Mouse (Mus musculus) heart, postnatal 36 days (tissue): ENCODE data around the gene Slc1a4. TPM values are rescaled to one million over a fixed set of nuclear protein-coding genes. Genes with fewer than 3 reads are reported as not detected.

Experiments used
- DNase-seq, 2 experiments: peaks; one replicate each; pipeline ENCODE4 v3.0.0; 2021 to 2022
- intact Hi-C: fragments of 180-260 bp; cut with DNase I; formaldehyde crosslinking; loops from one replicate; pipeline ENCODE4 v1.15.1; 2025
- total RNA-seq, 2 experiments: library from RNA; stranded (reverse); gene quantifications; 2 replicates each; pipeline ENCODE4 v1.2.3; 2021

Gene Slc1a4
- total RNA-seq, 2 experiments from 2014 or later = 1.2 to 1.5 TPM

GRCm38 (mm10) chr11:20326328-20326995 is 6.1 kb downstream of the Slc1a4 start:
- intact Hi-C loops = no loop called here
- no peak for DNase-seq

GRCm38 (mm10) chr11:20325073-20325694 is 7.3 kb downstream of the Slc1a4 start:
- no peak for DNase-seq
- intact Hi-C loops = no loop called here

- intact Hi-C loops = no loop called here
- no peak for DNase-seq
Observed at GRCm38 (mm10) chr11:20324006-20324405, 8.5 kb downstream of the Slc1a4 start.

GRCm38 (mm10) chr11:20322366-20322765 is 10.1 kb downstream of the Slc1a4 start:
- intact Hi-C loops = no loop called here
- no peak for DNase-seq

- intact Hi-C loops = no loop called here
- no peak for DNase-seq
Observed at GRCm38 (mm10) chr11:20320661-20321060, 11.9 kb downstream of the Slc1a4 start.

- DNase-seq = no peak
- intact Hi-C loops = no loop called here
Observed at GRCm38 (mm10) chr11:20318659-20319454, 13.7 kb downstream of the Slc1a4 start.

- intact Hi-C loops = no loop called here
- DNase-seq = no peak
Observed at GRCm38 (mm10) chr11:20313576-20313975, 18.9 kb downstream of the Slc1a4 start.

- no peak for DNase-seq
- intact Hi-C loops = no loop called here
Observed at GRCm38 (mm10) chr11:20309044-20309443, 23.5 kb downstream of the Slc1a4 start.

- intact Hi-C loops = no loop called here
- no peak for DNase-seq
Observed at GRCm38 (mm10) chr11:20307409-20307808, 25.1 kb downstream of the Slc1a4 start.

GRCm38 (mm10) chr11:20305641-20306040 is 26.9 kb downstream of the Slc1a4 start:
- intact Hi-C loops = no loop called here
- DNase-seq = no peak

GRCm38 (mm10) chr11:20304341-20304740 is 28.2 kb downstream of the Slc1a4 start:
- intact Hi-C loops = no loop called here
- peak; percentile 21 to 45 for DNase-seq

- intact Hi-C loops = no loop called here
- no peak for DNase-seq
Observed at GRCm38 (mm10) chr11:20301332-20301731, 31.2 kb downstream of the Slc1a4 start.

- no peak for DNase-seq
- intact Hi-C loops = no loop called here
Observed at GRCm38 (mm10) chr11:20300850-20301249, 31.7 kb downstream of the Slc1a4 start.

- intact Hi-C loops = no loop called here
- no peak for DNase-seq
Observed at GRCm38 (mm10) chr11:20299900-20300299, 32.6 kb downstream of the Slc1a4 start.

GRCm38 (mm10) chr11:20284463-20284862 is 48.0 kb downstream of the Slc1a4 start:
- intact Hi-C loops = no loop called here
- DNase-seq = no peak

- intact Hi-C loops = no loop called here
Observed at GRCm38 (mm10) chr11:20282601-20283219, 49.8 kb downstream of the Slc1a4 start.

GRCm38 (mm10) chr11:20280982-20281381 is 51.5 kb downstream of the Slc1a4 start:
- no peak for DNase-seq

More at GRCm38 (mm10) chr11:20282601-20283219, 49.8 kb downstream of the Slc1a4 start:
- DNase-seq = no peak

GRCm38 (mm10) chr11:20278702-20279101 is 53.8 kb downstream of the Slc1a4 start:
- intact Hi-C loops = no loop called here

More at GRCm38 (mm10) chr11:20280982-20281381, 51.5 kb downstream of the Slc1a4 start:
- intact Hi-C loops = no loop called here

GRCm38 (mm10) chr11:20277106-20277505 is 55.4 kb downstream of the Slc1a4 start:
- no peak for DNase-seq
- intact Hi-C loops = no loop called here

More at GRCm38 (mm10) chr11:20278702-20279101, 53.8 kb downstream of the Slc1a4 start:
- DNase-seq = no peak

- no peak for DNase-seq
- intact Hi-C loops = no loop called here
Observed at GRCm38 (mm10) chr11:20275974-20276373, 56.5 kb downstream of the Slc1a4 start.

- intact Hi-C loops = no loop called here
- no peak for DNase-seq
Observed at GRCm38 (mm10) chr11:20269885-20270284, 62.6 kb downstream of the Slc1a4 start.
